ENCODE assay signal across 17 mouse cellular contexts in the genomic region with DNA sequence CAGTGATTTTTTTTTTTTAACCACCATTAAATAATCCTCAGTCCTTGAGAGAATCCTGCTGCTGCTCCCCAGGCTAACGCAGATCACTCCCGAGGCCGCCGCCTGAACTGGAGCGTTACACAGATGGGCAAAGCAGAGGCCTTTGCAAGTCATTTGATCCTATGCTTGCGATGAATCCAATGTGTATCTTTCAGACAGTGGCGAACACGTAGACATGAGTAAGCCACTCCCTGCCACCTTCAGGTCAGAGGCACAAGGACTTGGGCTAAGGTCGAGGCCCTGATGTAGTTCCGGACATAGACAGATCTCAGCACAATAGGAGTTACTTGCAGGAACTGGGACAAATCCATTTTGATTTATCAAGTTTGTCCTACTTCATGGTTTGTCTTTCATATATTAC. TPM values are rescaled to one million over a fixed set of nuclear protein-coding genes. Genes with fewer than 3 reads are reported as not detected.
DNase-seq lines count a peak whose midpoint lies in the region; ATAC-seq and TF ChIP-seq lines count a peak whose summit lies in the region.
"Had no signal": no experiment of that assay in that cellular context is flagged by ENCODE, and none has a peak within 500 bp of the region (broad histone marks: within the 10 kb centered on the region; RNA-seq: fewer than 3 reads in every experiment).

No protein-coding gene starts in this region.

- WGBS in hindbrain, embryonic 15.5 days = 77% methylated on average over 10 of the region's 10 CpGs
- WGBS in hindbrain, embryonic 16.5 days = 73% methylated on average over 10 of the region's 10 CpGs
- 65% methylated on average over 10 of the region's 10 CpGs for WGBS in neural tube, embryonic 13.5 days
- 76% methylated on average over 10 of the region's 10 CpGs for WGBS in neural tube, embryonic 15.5 days
- 80% methylated on average over 10 of the region's 10 CpGs for WGBS in olfactory bulb, adult 2 months

- no peak overlapping the region for H3K4me2 ChIP-seq in hindbrain, embryonic 15.5 days
- no peak overlapping the region for H3K4me2 ChIP-seq in hindbrain, embryonic 16.5 days (ENCODE audit: low read length)
- no peak overlapping the region for H3K4me2 ChIP-seq in neural tube, embryonic 13.5 days
- no peak overlapping the region for H3K4me2 ChIP-seq in neural tube, embryonic 15.5 days
- H3K4me2 ChIP-seq: heart, embryonic 13.5 days; liver, embryonic 12.5 days; lung, embryonic 14.5 days; midbrain, embryonic 12.5 days had no signal

- H3K36me3 ChIP-seq in hindbrain, embryonic 15.5 days = 0 out of 2 replicates have a peak, but pooled peaks cover 5% of the 10 kb centered on the region
- H3K36me3 ChIP-seq in hindbrain, embryonic 16.5 days (ENCODE audit: control insufficient read depth, insufficient read depth, low read length) = no peaks in the 10 kb centered on the region
- H3K36me3 ChIP-seq in neural tube, embryonic 13.5 days = no peaks in the 10 kb centered on the region
- no peaks in the 10 kb centered on the region; the same call in 1 of the 2 replicates for H3K36me3 ChIP-seq in neural tube, embryonic 15.5 days
- H3K36me3 ChIP-seq: liver, embryonic 12.5 days; midbrain, embryonic 12.5 days had no signal

- ATAC-seq in hindbrain, embryonic 15.5 days (ENCODE audit: low FRiP score, low read depth) = no peak
- no peak for ATAC-seq in hindbrain, embryonic 16.5 days
- no peak for ATAC-seq in neural tube, embryonic 13.5 days (ENCODE audit: low read depth)
- no peak for ATAC-seq in neural tube, embryonic 15.5 days (ENCODE audit: low FRiP score)
- no peak for ATAC-seq in monocyte, adult 5-6 weeks (replicated peaks; ENCODE audit: insufficient number of reproducible peaks, low FRiP score, low TSS enrichment, poor library complexity, severe bottlenecking)
- ATAC-seq: intestine, postnatal 0 days; liver, embryonic 12.5 days had no signal

- no peak for TF ChIP-seq CTCF in olfactory bulb, adult 2 months (IDR thresholded peaks at IDR 0.05; ENCODE audit: insufficient read depth, low read depth, low read length)

- no peak for TF ChIP-seq POLR2A in olfactory bulb, adult 2 months (IDR thresholded peaks at IDR 0.05; ENCODE audit: insufficient read depth, low read depth, low read length)

- no peaks in the 10 kb centered on the region for H3K27me3 ChIP-seq in hindbrain, embryonic 15.5 days
- H3K27me3 ChIP-seq in hindbrain, embryonic 16.5 days (replicated peaks; ENCODE audit: control insufficient read depth, insufficient read depth, low read length) = no peaks in the 10 kb centered on the region
- H3K27me3 ChIP-seq in neural tube, embryonic 13.5 days = no peaks in the 10 kb centered on the region
- no peaks in the 10 kb centered on the region for H3K27me3 ChIP-seq in neural tube, embryonic 15.5 days (replicated peaks)
- H3K27me3 ChIP-seq: heart, embryonic 13.5 days; liver, embryonic 12.5 days; midbrain, embryonic 12.5 days had no signal

- no peak overlapping the region for H3K9ac ChIP-seq in hindbrain, embryonic 15.5 days
- H3K9ac ChIP-seq in hindbrain, embryonic 16.5 days (ENCODE audit: low read depth, low read length) = no peak overlapping the region
- H3K9ac ChIP-seq in neural tube, embryonic 13.5 days = no peak overlapping the region
- H3K9ac ChIP-seq in neural tube, embryonic 15.5 days (replicated peaks) = no peak overlapping the region
- H3K9ac ChIP-seq: heart, embryonic 13.5 days; liver, embryonic 12.5 days; lung, embryonic 14.5 days; midbrain, embryonic 12.5 days had no signal

- peak; percentile 39 to 72 for DNase-seq in adrenal gland, postnatal 36 days
- no peak for DNase-seq in gastrocnemius, adult 8-10 months (ENCODE audit: low spot score in 2 of 2)
- DNase-seq: cerebellum, postnatal 10 days; heart, postnatal 4 days; lung, embryonic 14.5 days; right cerebral cortex, adult 18-20 months had no signal

- H3K9me3 ChIP-seq in hindbrain, embryonic 15.5 days = no peaks in the 10 kb centered on the region
- peaks cover 3% of the 10 kb centered on the region; the same call in 1 of the 2 replicates for H3K9me3 ChIP-seq in hindbrain, embryonic 16.5 days (ENCODE audit: control insufficient read depth, low read length)
- H3K9me3 ChIP-seq in neural tube, embryonic 13.5 days = no peaks in the 10 kb centered on the region
- no peaks in the 10 kb centered on the region for H3K9me3 ChIP-seq in neural tube, embryonic 15.5 days (replicated peaks)
- H3K9me3 ChIP-seq: liver, embryonic 12.5 days had no signal

- no peak overlapping the region for H3K4me3 ChIP-seq in hindbrain, embryonic 15.5 days
- H3K4me3 ChIP-seq in hindbrain, embryonic 16.5 days (ENCODE audit: low read length) = no peak overlapping the region
- H3K4me3 ChIP-seq in neural tube, embryonic 13.5 days = no peak overlapping the region
- H3K4me3 ChIP-seq in neural tube, embryonic 15.5 days (replicated peaks) = no peak overlapping the region
- no peak overlapping the region for H3K4me3 ChIP-seq in olfactory bulb, adult 2 months (ENCODE audit: insufficient read depth, low read depth, low read length)
- H3K4me3 ChIP-seq: heart, embryonic 13.5 days; liver, embryonic 12.5 days; midbrain, embryonic 12.5 days had no signal

- peaks cover 16% of the 10 kb centered on the region for H3K4me1 ChIP-seq in hindbrain, embryonic 15.5 days (replicated peaks)
- H3K4me1 ChIP-seq in hindbrain, embryonic 16.5 days (ENCODE audit: control insufficient read depth, insufficient read depth, low read depth, low read length) = peaks cover 7% of the 10 kb centered on the region
- peaks cover 40% of the 10 kb centered on the region for H3K4me1 ChIP-seq in neural tube, embryonic 13.5 days (replicated peaks)
- peaks cover 12% of the 10 kb centered on the region for H3K4me1 ChIP-seq in neural tube, embryonic 15.5 days
- peaks cover 12% of the 10 kb centered on the region for H3K4me1 ChIP-seq in olfactory bulb, adult 2 months (ENCODE audit: control insufficient read depth, insufficient read depth, low read length)
- H3K4me1 ChIP-seq: heart, embryonic 13.5 days; liver, embryonic 12.5 days; midbrain, embryonic 12.5 days had no signal

- H3K27ac ChIP-seq in hindbrain, embryonic 15.5 days (replicated peaks) = peak overlapping the region; percentile 7; the same call in 1 of the 2 replicates
- no peak overlapping the region for H3K27ac ChIP-seq in hindbrain, embryonic 16.5 days (ENCODE audit: low read depth, low read length)
- 0 out of 2 replicates have a peak overlapping the region, but pooled peaks have one; percentile 10 for H3K27ac ChIP-seq in neural tube, embryonic 13.5 days (replicated peaks)
- H3K27ac ChIP-seq in neural tube, embryonic 15.5 days (replicated peaks) = no peak overlapping the region
- peak overlapping the region; percentile 34; the same call in 1 of the 2 replicates for H3K27ac ChIP-seq in olfactory bulb, adult 2 months (ENCODE audit: insufficient read depth, low read depth, low read length)
- H3K27ac ChIP-seq: heart, embryonic 13.5 days; liver, embryonic 12.5 days; macrophage; midbrain, embryonic 12.5 days had no signal

RNA-seq across cellular contexts. Expression of a gene that starts 49.0 kb away (rescaled TPM):
- 50.7 and 52.4 TPM in 2 replicates for polyA plus RNA-seq in hindbrain, embryonic 15.5 days (2015; fragmentation: Nextera tagmentation; extraction: Ambion mirVana)
- polyA plus RNA-seq in hindbrain, embryonic 16.5 days (2015; fragmentation: Nextera tagmentation; extraction: Ambion mirVana) = 44.5 and 48.2 TPM in 2 replicates
- 42.6 and 47.7 TPM in 2 replicates for polyA plus RNA-seq in neural tube, embryonic 13.5 days (2015; fragmentation: Nextera tagmentation; extraction: Ambion mirVana)
- polyA plus RNA-seq in neural tube, embryonic 15.5 days (2015; fragmentation: Nextera tagmentation; extraction: Ambion mirVana) = 46.5 and 58.6 TPM in 2 replicates
- total RNA-seq in adrenal gland, postnatal 36 days (2021) = 10 to 100 TPM; 69.7 to 80.3 TPM
- 113 and 146 TPM in 2 replicates for polyA plus RNA-seq in olfactory bulb, adult 2 months (2012; ENCODE audit: insufficient read depth, insufficient read length, low replicate concordance, missing spikeins)
- not detected in 3 replicates for total RNA-seq in monocyte, adult 5-6 weeks (2017)
- 1 to 10 TPM in 1 of 4 experiments, under 1 TPM in 3; 0.51 to 1.4 (median 0.57) TPM for total RNA-seq in gastrocnemius, adult 8-10 months (2022)
- polyA plus RNA-seq: macrophage had no signal

Comparison
In these comparisons a context has a peak if more than half of its experiments do, and no peak if none do; other contexts are left out.
1. H3K27ac ChIP-seq: peak in hindbrain, embryonic 15.5 days (single experiment), neural tube, embryonic 13.5 days (single experiment) and olfactory bulb, adult 2 months (single experiment); none in hindbrain, embryonic 16.5 days (single experiment) and neural tube, embryonic 15.5 days (single experiment).
2. DNase-seq: peak in adrenal gland, postnatal 36 days (2 of 2); none in gastrocnemius, adult 8-10 months (0 of 2).